In the genomic region with DNA sequence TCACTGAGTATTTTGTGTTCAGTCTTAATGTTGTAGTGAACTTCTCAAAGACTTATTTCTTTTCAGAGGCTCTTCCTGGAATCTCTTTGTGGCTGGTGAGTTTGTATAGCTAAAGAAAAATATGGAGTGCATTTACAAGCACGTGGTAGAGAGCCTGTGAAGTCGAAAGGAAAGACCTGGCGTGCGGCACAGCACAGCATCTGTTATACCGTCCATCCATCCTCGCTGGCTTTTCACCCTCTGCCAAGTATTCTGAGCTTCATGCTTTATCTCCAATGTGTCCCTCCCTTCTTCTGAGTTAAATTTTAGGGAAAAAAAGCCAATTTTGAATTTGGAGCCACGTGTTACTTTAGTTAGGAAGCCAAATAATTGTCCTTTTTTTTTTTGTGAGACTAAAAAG, we compare ENCODE assay signal across 22 mouse cellular contexts. TPM values are rescaled to one million over a fixed set of nuclear protein-coding genes. Genes with fewer than 3 reads are reported as not detected.
"Had no signal": no experiment of that assay in that cellular context is flagged by ENCODE, and none has a peak within 500 bp of the region (broad histone marks: within the 10 kb centered on the region; RNA-seq: fewer than 3 reads in every experiment).

No protein-coding gene starts in this region.

- H3K4me1 ChIP-seq: midbrain, embryonic 13.5 days; midbrain, embryonic 15.5 days; neural tube, embryonic 13.5 days; neural tube, embryonic 15.5 days had no signal

- H3K4me2 ChIP-seq: lung, embryonic 15.5 days; midbrain, embryonic 11.5 days; midbrain, embryonic 13.5 days; midbrain, embryonic 15.5 days; neural tube, embryonic 13.5 days; neural tube, embryonic 15.5 days had no signal

- DNase-seq: lung, adult 2 months; lung, postnatal 14 days; lung, postnatal 36 days; retina, postnatal 1 day; right cerebral cortex, adult 18-20 months; right cerebral cortex, postnatal 25 days; right cerebral cortex, postnatal 4 days; spleen, adult 18-20 months; thymus, adult 18-20 months; thymus, postnatal 14 days; thymus, postnatal 36 days had no signal

- H3K27me3 ChIP-seq: lung, embryonic 15.5 days; megakaryocyte, embryonic 14.5 days; midbrain, embryonic 13.5 days; midbrain, embryonic 15.5 days; neural tube, embryonic 13.5 days; neural tube, embryonic 15.5 days had no signal

- ATAC-seq: lung, postnatal 0 days; midbrain, embryonic 13.5 days; midbrain, embryonic 15.5 days had no signal

- H3K4me3 ChIP-seq: lung, embryonic 15.5 days; megakaryocyte, embryonic 14.5 days; midbrain, embryonic 13.5 days; midbrain, embryonic 15.5 days; myocyte; neural tube, embryonic 13.5 days; neural tube, embryonic 15.5 days had no signal

- H3K27ac ChIP-seq: lung, embryonic 15.5 days; macrophage; midbrain, embryonic 13.5 days; midbrain, embryonic 15.5 days; neural tube, embryonic 13.5 days; neural tube, embryonic 15.5 days had no signal

- H3K9me3 ChIP-seq: lung, embryonic 15.5 days; megakaryocyte, embryonic 14.5 days; midbrain, embryonic 13.5 days; midbrain, embryonic 15.5 days; neural tube, embryonic 13.5 days; neural tube, embryonic 15.5 days had no signal

- H3K9ac ChIP-seq: lung, embryonic 15.5 days; midbrain, embryonic 13.5 days; midbrain, embryonic 15.5 days; neural tube, embryonic 13.5 days; neural tube, embryonic 15.5 days had no signal

- H3K36me3 ChIP-seq: lung, embryonic 15.5 days; midbrain, embryonic 13.5 days; midbrain, embryonic 15.5 days; neural tube, embryonic 13.5 days; neural tube, embryonic 15.5 days had no signal

RNA-seq across cellular contexts. Expression of a gene that starts 33.7 kb away (rescaled TPM):
- total RNA-seq: megakaryocyte progenitor cell, adult 5-6 weeks had no signal
- polyA plus RNA-seq: myocyte had no signal
